Mouse (Mus musculus) hematopoietic stem cell, adult 5-6 weeks (primary cell): ENCODE data around the gene Klhl36. TPM values are rescaled to one million over a fixed set of nuclear protein-coding genes. Genes with fewer than 3 reads are reported as not detected.

Experiments
- ATAC-seq, 2 experiments: fragments of 125-278 bp in 1 of 2; replicated peaks in 1 of 2; 2 replicates each; pipeline ENCODE4 v1.8.0; 2016 to 2017; ENCODE audit warnings: inconsistent platforms in 2 of 2, mild to moderate bottlenecking in 2 of 2, moderate number of reproducible peaks in 2 of 2, low read depth in 1 of 2, moderate TSS enrichment in 1 of 2; ENCODE audit not compliant: low FRiP score in 2 of 2, poor library complexity in 2 of 2, severe bottlenecking in 2 of 2, insufficient read depth in 1 of 2, low TSS enrichment in 1 of 2
- total RNA-seq: library from RNA; stranded (forward); fragments of 172-1452, 232-1000 nt; gene quantifications from 2 replicates; pipeline ENCODE4 v1.2.3, GENCODE M21; 2017

The Klhl36 gene
- 8.1 and 9.3 TPM in 2 replicates for total RNA-seq

DNA sequence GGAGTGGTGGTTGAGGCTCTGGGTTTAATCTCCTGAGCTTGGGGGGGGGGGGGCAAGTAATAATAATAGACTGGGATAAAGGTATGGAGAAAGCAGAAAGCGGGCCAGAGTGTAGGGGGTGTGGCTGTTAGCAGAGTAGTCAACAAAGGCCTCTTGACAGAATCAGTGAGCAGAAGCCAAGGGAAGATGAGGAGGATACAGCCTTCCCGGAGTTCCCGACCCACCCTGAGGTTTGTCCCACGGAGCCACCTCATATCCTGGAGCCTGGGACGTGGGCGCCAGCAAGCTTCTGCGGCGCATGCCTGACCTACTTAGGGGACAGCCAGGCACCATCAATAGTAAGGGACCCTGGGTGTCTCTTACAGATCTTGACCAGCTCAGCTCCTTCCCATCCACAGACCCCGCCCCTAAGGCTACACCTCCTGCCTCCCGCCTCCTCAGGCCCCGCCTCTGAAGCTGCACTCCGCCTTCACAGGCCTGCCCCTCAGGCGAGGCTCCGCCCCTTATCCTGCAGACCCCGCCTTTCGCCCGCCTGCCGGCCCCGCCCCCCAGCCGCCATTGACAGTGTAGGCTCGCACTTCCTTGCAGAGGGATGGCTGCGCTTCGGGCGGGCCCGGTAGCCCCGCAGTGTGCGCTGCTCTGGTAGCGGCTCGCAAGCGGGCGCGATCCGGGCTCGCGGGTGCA lies at the start of gene Klhl36:
TSS of gene Klhl36 (plus strand) at position 561 of the 684 bp plus-strand sequence.
- peak; percentile 97 to 98 for ATAC-seq

DNA sequence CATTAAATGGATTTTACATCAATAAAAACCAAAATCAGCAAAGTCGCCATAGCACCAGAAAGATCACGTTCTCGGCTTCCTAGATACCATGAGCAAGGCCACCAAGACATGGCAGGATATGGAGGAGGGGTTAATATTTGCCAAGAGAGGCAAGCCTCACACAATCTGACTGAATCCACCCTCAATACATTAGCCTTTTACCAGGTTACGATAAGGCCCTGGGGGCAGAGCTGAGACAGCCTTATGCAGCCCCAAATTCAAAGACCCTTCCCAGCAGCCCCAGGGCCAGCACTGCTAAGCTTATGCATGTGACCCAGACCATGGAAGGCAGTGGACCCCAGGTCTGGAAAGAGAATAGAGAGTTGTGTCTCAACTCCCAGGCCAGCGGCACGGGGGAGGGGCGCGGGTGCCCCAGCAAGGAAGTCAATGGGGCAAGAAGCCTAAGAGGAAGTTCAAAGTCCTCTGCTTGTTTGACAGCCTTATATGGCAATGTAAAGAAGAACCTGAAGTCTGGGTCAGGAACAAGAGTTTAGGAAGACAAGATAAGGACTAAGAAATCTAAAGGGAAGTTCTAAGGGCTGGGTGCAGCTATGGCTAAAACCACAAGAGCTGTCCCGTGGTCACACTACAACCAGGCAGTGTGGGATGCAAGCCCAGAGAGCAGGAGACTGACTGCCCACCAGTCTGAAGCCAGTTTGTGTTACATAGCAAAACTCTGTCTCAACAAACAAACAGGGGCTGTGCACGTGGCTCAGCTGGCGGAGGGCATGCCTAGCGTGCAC lies 49.2 kb upstream of the Klhl36 start:
- peak; percentile 74 to 85 for ATAC-seq

DNA sequence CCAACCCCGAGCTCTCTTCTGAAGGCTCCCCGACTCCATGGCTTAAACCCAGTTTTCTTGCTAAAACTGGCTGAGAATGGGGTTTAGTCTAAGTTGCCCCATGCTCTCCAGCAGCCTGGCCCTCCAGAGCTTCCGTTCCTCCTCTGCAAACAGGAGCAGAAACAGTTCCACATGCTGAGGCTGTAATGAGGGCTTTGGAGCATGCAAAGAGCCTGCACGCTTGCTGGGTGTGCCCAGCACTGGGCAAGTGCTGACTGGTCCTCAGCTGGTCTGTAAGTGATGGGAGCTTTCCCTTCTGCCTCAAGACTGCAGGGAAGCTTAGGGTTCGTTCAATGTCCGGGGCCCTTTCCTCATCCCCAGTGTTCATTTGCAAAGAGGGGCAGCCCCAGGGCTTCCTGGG lies 45.8 kb upstream of the Klhl36 start:
- no peak for ATAC-seq

DNA sequence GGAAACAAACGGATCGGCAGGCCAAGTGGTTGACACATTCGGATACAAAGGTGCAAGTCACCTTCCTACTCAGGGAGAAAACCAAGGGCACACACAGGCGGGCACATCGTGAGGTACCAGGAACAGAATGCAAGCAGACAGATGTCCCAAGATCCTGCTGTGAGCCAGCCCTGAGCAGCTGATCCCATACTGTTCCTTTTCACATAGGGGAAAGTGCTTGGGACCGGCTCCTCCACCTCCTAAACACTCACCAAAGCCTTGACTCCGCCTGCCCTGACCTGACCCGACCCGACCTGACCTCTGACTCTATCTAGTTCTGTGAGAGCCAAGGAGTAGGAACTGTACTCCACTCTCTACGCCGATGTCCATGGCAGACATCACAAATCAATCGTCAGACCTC lies 44.6 kb upstream of the Klhl36 start:
- ATAC-seq: peak; percentile 23 to 25; a peak in 3 of 4 replicates

DNA sequence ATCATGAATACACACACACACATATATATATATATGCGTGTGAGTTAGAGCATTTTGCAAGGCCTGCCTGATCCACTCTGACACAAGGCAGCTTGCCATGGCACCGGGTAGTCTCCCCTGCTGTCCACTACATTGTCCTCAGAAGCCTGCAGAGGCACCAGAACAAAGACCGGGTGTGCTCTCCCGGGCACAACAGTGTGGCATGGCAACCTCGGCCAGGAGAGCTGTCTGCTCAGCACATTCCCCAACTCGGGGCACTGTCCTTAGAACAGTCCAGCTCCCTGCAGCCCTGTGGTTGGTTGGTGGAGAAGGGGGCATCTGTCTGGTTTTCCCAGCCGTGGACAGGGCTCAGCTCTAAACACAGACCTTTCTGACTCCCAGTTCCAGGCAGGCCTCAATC lies 42.8 kb upstream of the Klhl36 start:
- no peak for ATAC-seq

DNA sequence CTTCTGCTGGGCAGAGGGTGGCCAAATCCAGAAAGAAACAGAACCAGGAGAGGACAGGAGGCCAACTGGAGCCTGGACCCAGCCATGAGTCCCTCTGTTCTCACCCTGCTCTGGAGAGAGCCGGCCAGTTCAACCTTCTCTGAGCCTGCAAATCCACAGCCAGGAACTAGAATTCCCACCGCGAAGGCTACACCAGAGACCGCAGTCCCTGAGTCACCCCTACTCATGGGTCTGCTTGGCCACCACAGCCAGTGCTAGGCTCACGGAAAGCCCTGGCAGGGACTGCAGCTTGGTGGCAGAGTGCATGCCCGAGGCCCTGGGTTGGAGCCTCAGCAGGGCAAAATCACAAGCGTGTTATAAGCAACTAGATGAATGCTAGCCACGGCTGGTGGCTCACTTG lies 42.1 kb upstream of the Klhl36 start:
- no peak for ATAC-seq

DNA sequence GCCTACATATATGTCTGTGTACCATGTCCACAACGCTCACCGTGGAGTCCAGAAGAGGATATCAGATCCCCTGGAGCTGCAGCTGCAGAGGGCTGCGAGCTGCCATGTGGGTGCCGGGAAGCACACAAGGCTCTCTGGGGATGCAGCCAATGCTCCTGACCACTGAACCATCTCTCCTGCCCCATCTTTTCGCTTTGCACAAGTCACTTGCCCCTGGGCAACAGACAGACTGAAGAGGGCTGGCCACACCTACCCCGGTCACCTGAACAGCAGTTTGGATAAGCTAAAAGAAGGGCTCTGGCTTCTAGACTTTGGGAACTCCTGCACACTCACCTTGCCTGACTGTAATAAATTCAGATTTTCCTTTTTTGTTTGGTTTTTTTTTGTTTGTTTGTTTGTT lies 40.4 kb upstream of the Klhl36 start:
- no peak for ATAC-seq

DNA sequence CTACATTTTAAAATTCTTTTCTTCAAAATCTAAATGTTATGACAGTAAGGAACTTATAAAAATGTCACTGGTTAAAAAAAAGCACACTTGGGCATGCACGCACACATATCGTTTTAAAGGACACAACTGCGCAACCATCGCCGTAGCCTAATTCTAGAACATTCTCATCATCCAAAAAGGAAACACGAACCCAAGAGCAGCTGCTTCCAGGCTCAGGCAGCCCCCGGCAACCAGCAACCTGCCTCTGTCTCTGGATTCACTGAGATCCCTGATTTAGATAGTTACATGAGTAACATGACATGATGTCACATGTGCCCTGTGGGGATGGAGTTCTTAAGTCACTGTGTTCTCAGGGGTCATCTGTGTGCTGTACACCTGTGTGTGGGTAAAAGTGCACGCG lies 38.8 kb upstream of the Klhl36 start:
- ATAC-seq: no peak

- ATAC-seq: no peak
Observed at GRCm38 (mm10) chr8:119824100-119824499, 38.0 kb upstream of the Klhl36 start.

DNA sequence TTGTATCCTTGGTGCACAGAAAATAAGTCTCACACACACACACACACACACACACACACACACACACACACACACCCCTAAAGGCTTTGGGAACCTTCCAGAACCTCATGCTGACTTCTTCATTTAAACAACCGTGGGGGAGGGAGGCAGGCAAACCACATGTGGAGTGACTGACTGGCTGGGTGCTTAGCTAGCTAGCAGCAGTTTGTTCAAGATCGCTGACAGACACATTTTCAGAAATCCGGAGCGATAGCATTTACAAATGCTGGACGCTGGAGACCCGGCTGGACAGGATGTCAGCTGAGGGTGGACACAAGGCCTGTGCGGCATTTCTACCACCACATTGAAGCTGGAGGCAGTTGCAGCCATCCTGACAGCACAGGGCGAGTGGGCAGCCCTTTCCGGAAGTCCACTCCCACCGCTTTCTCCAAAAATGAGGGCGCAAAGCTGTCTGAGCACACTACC lies 37.2 kb upstream of the Klhl36 start:
- peak in 1 of 2 experiments; percentile 38; a peak in 1 of 4 replicates for ATAC-seq

- ATAC-seq: peak; percentile 65
Observed at GRCm38 (mm10) chr8:119825950-119826730, 35.9 kb upstream of the Klhl36 start.

DNA sequence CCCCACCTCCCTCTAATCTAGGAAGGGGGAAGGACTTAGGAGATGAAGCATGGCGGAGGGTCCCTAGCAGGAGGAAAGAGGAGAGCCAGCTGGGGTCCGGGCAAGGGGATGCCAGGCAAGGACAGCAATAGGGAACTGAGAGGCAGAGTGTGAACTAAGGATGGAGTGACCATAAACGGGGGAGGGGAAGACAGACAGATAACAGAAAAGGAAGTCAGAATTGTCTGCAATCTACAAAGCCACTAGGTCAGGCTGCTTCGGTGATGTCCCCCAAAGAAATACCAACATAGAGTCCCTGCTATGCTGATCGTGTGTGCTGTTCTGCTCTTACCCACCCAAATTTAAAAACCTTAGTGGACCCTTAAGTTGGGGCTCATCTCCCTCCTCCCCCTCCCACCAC lies 35.1 kb upstream of the Klhl36 start:
- ATAC-seq: no peak

DNA sequence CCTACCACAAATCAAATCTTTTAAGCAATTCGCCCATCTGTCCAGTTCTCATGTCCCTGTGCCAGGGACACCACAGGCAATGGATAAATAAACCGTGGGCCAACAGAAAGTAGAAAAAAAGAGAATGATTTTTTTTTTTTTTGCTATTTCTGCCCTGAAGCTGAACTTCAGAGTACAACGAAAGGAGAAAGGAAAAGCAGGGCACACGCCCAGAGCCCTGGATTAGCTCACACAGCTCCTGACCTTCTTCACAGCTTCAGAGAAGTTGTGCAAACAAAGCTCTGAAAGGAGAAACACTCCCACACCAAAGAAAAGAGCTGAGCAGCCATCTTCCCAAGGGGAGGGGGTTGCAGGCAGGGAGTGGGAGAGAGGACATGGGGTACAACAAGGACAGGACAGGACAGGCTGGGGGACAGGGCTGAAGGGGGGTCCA lies 34.3 kb upstream of the Klhl36 start:
- ATAC-seq: no peak

DNA sequence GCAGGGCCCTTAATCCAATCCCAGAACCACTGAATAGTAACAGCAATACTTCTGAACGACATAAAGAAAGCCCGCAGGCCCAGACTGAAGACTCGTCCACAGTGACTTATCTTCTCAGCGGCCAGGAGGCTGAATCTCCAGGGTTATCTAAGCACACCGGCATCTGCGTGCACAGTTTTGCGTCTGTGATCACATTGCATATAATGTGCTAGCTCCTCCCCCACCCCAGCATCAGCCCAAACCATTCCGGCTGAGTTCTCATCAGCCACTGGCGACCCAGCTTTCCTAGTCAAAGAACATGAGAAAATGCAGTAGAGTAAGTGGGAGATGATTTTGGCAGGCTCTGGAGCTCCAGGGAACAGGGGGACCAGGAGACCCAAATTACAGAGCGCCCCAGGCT lies 33.1 kb upstream of the Klhl36 start:
- ATAC-seq: no peak

GRCm38 (mm10) chr8:119829420-119829819 lies 32.6 kb upstream of the Klhl36 start:
- no peak for ATAC-seq

GRCm38 (mm10) chr8:119829870-119830580 lies 32.0 kb upstream of the Klhl36 start:
- ATAC-seq: no peak

DNA sequence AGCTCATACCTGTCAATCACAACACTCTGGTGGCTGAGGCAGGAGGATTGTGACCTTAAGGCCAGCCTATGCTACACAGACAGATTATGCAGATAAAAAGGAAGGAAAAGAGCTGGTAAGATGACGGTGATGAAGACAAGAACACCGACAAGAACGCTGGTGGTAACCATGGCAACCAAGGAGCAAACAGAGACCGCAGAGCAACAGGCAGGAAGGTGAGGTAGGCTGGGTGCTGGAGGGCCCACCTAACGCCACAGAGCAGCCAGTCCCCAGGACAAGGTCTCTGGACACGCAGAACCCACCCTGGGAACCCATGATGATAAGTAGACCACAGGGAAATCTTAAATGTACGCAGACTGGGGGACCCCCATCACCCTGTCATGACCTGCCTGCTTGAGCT lies 31.5 kb upstream of the Klhl36 start:
- peak; percentile 9 to 46; a peak in 3 of 4 replicates for ATAC-seq
